Mouse (Mus musculus) layer of hippocampus, adult 2 months (tissue): ENCODE measurements at regions not wholly inside any gene's neighbourhood (a gene's known extent, or its start where the extent isn't known, plus 50 kb on each side); places are given as distances from the start of the nearest gene placed in this dataset.

ENCODE experiments used
- DNase-seq, 2 experiments: peaks; one replicate each; pipeline ENCODE4 v3.0.0; 2022; ENCODE audit warnings: low spot score in 2 of 2
- H3K27ac ChIP-seq: fragments of 200-600 bp; 2 replicates; pipeline ENCODE4 v1.8.1; 2022
- H3K4me3 ChIP-seq: fragments of 200-600 bp; 2 replicates; pipeline ENCODE4 v1.8.1; 2022; ENCODE audit warnings: mild to moderate bottlenecking
- CTCF ChIP-seq: fragments of 200-600 bp; conservative IDR thresholded peaks from 2 replicates; pipeline ENCODE4 v1.8.1; 2022; ENCODE audit warnings: antibody characterized with exemption, mild to moderate bottlenecking, moderate library complexity

- DNase-seq: peak in 1 of 2 experiments; percentile 37
- Histone ChIP-seq H3K27ac (no peak overlapping the region), H3K4me3 (no peak overlapping the region)
- TF ChIP-seq CTCF: no peak
These were observed 521.3 kb downstream of the Gbe1 start for GRCm38 (mm10) chr16:70835006-70835405.

DNA sequence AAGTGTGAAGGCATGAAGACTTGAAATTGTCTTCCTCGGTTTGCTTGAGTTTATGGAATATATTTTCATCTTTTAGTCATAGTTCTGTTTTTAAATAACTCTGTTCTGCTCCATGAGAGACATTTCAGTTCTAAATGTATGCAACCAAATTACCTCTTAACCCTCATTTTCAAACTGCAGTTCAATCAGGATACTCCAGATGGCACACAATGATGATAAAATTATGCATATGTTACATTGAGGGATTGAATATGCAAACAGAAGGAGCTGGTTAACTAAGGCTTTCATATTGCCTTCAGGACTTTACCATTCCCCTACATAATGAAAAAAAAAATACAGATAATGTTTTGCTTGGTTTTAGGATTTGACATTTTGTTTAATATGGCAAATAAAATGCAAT, 524.4 kb downstream of the Gbe1 start:
- Histone ChIP-seq H3K4me3 (no peak overlapping the region), H3K27ac (no peak overlapping the region)
- peak; percentile 71 for TF ChIP-seq CTCF
- DNase-seq: peak in 1 of 2 experiments; percentile 23

GRCm38 (mm10) chr16:70868241-70868640, 554.5 kb downstream of the Gbe1 start:
- TF ChIP-seq CTCF: peak; percentile 81
- Histone ChIP-seq H3K4me3 (no peak overlapping the region), H3K27ac (no peak overlapping the region)
- DNase-seq: peak in 1 of 2 experiments; percentile 34

DNA sequence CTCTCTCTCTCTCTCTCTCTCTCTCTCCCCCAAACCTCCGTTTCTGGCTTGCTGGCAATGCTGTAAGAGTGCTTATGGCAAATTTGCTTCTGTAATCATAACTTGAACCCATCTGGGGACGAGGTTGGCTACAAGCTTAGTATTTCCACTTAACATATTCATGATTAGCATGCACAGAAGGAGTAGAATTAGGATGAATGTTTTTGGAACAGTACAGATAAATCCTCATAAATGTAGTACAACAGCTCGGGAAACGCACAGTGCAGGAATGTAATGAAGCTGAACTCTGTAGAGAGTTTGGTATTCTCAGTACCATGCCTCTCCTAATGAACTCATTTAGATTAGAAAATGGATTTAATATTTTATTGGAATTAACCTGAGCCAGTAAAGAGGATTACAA, 555.5 kb downstream of the Gbe1 start:
- no peak overlapping the region for H3K27ac ChIP-seq
- DNase-seq: peak in 1 of 2 experiments; percentile 17
- TF ChIP-seq CTCF: no peak
- H3K4me3 ChIP-seq: no peak overlapping the region

DNA sequence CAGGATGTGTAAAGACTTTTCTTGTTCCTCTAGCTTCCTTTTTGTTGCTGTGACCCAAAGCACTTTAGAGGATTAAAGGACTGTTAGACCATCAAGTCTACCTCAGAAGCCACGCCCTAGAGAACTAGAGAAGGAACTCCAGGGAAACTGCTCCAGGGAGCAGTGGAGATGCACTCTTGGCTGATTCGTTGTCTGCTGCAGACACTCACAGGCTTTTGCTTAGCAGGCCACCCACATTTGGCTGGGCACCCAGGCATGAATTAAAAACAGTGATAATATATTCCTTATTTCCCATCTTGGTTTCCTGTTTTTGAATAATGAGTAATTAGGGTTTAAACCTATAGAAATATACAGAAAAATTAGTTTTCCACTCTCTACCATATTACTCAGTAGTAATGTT, 560.3 kb downstream of the Gbe1 start:
- no peak for TF ChIP-seq CTCF
- H3K4me3 ChIP-seq: no peak overlapping the region
- H3K27ac ChIP-seq: no peak overlapping the region
- DNase-seq: no peak

- Histone ChIP-seq H3K27ac (peak overlapping the region; percentile 75), H3K4me3 (peak overlapping the region; percentile 42; the same call in 1 of the 2 replicates)
- TF ChIP-seq CTCF: no peak
- DNase-seq: no peak
These were observed 566.9 kb downstream of the Gbe1 start for GRCm38 (mm10) chr16:70880678-70881077.

- Histone ChIP-seq H3K27ac (peak overlapping the region; percentile 75), H3K4me3 (peak overlapping the region; percentile 42)
- no peak for DNase-seq
- no peak; the same call in 1 of the 2 replicates for TF ChIP-seq CTCF
These were observed 567.5 kb downstream of the Gbe1 start for GRCm38 (mm10) chr16:70881098-70881850.

- Histone ChIP-seq H3K4me3 (no peak overlapping the region), H3K27ac (no peak overlapping the region)
- no peak for TF ChIP-seq CTCF
- no peak for DNase-seq
These were observed 586.3 kb downstream of the Gbe1 start for GRCm38 (mm10) chr16:70900085-70900484.

GRCm38 (mm10) chr16:70920047-70920446, 606.3 kb downstream of the Gbe1 start:
- TF ChIP-seq CTCF: no peak
- H3K27ac ChIP-seq: no peak overlapping the region
- no peak overlapping the region for H3K4me3 ChIP-seq
- no peak for DNase-seq

- Histone ChIP-seq H3K27ac (no peak overlapping the region), H3K4me3 (no peak overlapping the region)
- no peak for TF ChIP-seq CTCF
- no peak for DNase-seq
These were observed 615.9 kb downstream of the Gbe1 start for GRCm38 (mm10) chr16:70929651-70930050.

GRCm38 (mm10) chr16:70935959-70936358, 622.2 kb downstream of the Gbe1 start:
- DNase-seq: no peak
- H3K4me3 ChIP-seq: no peak overlapping the region
- TF ChIP-seq CTCF: no peak
- no peak overlapping the region for H3K27ac ChIP-seq

- Histone ChIP-seq H3K4me3 (no peak overlapping the region), H3K27ac (no peak overlapping the region)
- no peak for TF ChIP-seq CTCF
- no peak for DNase-seq
These were observed 639.2 kb downstream of the Gbe1 start for GRCm38 (mm10) chr16:70952937-70953336.
